Comparison of ENCODE assay signal across 23 mouse cellular contexts in genomic region chr1:180368112-180368511, GRCm38 (mm10). TPM values are rescaled to one million over a fixed set of nuclear protein-coding genes. Genes with fewer than 3 reads are reported as not detected.
A peak's percentile ranks its signal among the peaks of the same experiment; 100 is the strongest.
DNase-seq lines count a peak whose midpoint lies in the region; ATAC-seq and TF ChIP-seq lines count a peak whose summit lies in the region.
"Had no signal": no experiment of that assay in that cellular context is flagged by ENCODE, and none has a peak within 500 bp of the region (broad histone marks: within the 10 kb centered on the region; RNA-seq: fewer than 3 reads in every experiment).

No protein-coding gene starts in this region.

- no peak for TF ChIP-seq CTCF in heart, postnatal 0 days (IDR thresholded peaks at IDR 0.05; ENCODE audit: low read depth)
- no peak for TF ChIP-seq CTCF in cerebellum, adult 2 months (IDR thresholded peaks at IDR 0.05; ENCODE audit: borderline replicate concordance, insufficient read depth, low read depth, low read length)

- TF ChIP-seq POLR2A in cerebellum, adult 2 months (IDR thresholded peaks at IDR 0.05; ENCODE audit: borderline replicate concordance, insufficient read depth, low read length): no peak

- ATAC-seq in forebrain, embryonic 13.5 days: no peak
- ATAC-seq in forebrain, embryonic 16.5 days: no peak
- no peak for ATAC-seq in heart, postnatal 0 days (ENCODE audit: insufficient read depth, low read depth)
- ATAC-seq: intestine, embryonic 15.5 days; midbrain, embryonic 16.5 days had no signal

- H3K4me1 ChIP-seq in forebrain, embryonic 13.5 days: peaks cover 40% of the 10 kb centered on the region
- peaks cover 34% of the 10 kb centered on the region for H3K4me1 ChIP-seq in forebrain, embryonic 16.5 days (replicated peaks; ENCODE audit: control insufficient read depth, insufficient read depth, low read length)
- H3K4me1 ChIP-seq in heart, postnatal 0 days (ENCODE audit: control insufficient read depth, insufficient read depth): peaks cover 57% of the 10 kb centered on the region
- H3K4me1 ChIP-seq in cerebellum, adult 2 months (ENCODE audit: control insufficient read depth, insufficient read depth, low read length): peaks cover 16% of the 10 kb centered on the region; the same call in 1 of the 2 replicates

- no peak overlapping the region for H3K4me3 ChIP-seq in forebrain, embryonic 13.5 days
- H3K4me3 ChIP-seq in forebrain, embryonic 16.5 days (replicated peaks; ENCODE audit: low read length): no peak overlapping the region
- no peak overlapping the region for H3K4me3 ChIP-seq in heart, postnatal 0 days (ENCODE audit: low read depth, low read length)
- H3K4me3 ChIP-seq in cerebellum, adult 2 months (replicated peaks; ENCODE audit: insufficient read depth, low read depth, low read length): no peak overlapping the region
- H3K4me3 ChIP-seq: forebrain, embryonic 12.5 days; heart, embryonic 15.5 days; intestine, embryonic 15.5 days; limb, embryonic 12.5 days; liver, embryonic 13.5 days; neural tube, embryonic 15.5 days had no signal

- no peak for TF ChIP-seq EP300 in heart, postnatal 0 days (IDR thresholded peaks at IDR 0.05; ENCODE audit: low read depth)

- H3K9ac ChIP-seq in forebrain, embryonic 13.5 days: no peak overlapping the region
- no peak overlapping the region for H3K9ac ChIP-seq in forebrain, embryonic 16.5 days (replicated peaks; ENCODE audit: low read depth, low read length)
- no peak overlapping the region for H3K9ac ChIP-seq in heart, postnatal 0 days (replicated peaks; ENCODE audit: low read depth, low read length)
- H3K9ac ChIP-seq: forebrain, embryonic 12.5 days; heart, embryonic 15.5 days; hindbrain, embryonic 14.5 days; intestine, embryonic 15.5 days; limb, embryonic 12.5 days; liver, embryonic 13.5 days; lung, embryonic 14.5 days; neural tube, embryonic 15.5 days had no signal

- no peaks in the 10 kb centered on the region for H3K27me3 ChIP-seq in forebrain, embryonic 13.5 days
- no peaks in the 10 kb centered on the region for H3K27me3 ChIP-seq in forebrain, embryonic 16.5 days (replicated peaks; ENCODE audit: control insufficient read depth, insufficient read depth, low read length)
- no peaks in the 10 kb centered on the region for H3K27me3 ChIP-seq in heart, postnatal 0 days (ENCODE audit: control insufficient read depth, insufficient read depth, low read length)
- no peaks in the 10 kb centered on the region for H3K27me3 ChIP-seq in cerebellum, adult 2 months (ENCODE audit: control insufficient read depth, insufficient read depth, low read length)
- H3K27me3 ChIP-seq: CH12.LX; forebrain, embryonic 12.5 days; heart, embryonic 15.5 days; intestine, embryonic 15.5 days; limb, embryonic 12.5 days; neural tube, embryonic 15.5 days had no signal

- 90% methylated on average over 7 of the region's 7 CpGs for WGBS in forebrain, embryonic 13.5 days
- 78% methylated on average over 7 of the region's 7 CpGs for WGBS in forebrain, embryonic 16.5 days
- WGBS in heart, postnatal 0 days: 69% methylated on average over 7 of the region's 7 CpGs
- 42% methylated on average over 7 of the region's 7 CpGs for WGBS in cerebellum, adult 2 months

- H3K4me2 ChIP-seq in forebrain, embryonic 13.5 days: no peak overlapping the region
- H3K4me2 ChIP-seq in forebrain, embryonic 16.5 days (ENCODE audit: low read length): no peak overlapping the region
- H3K4me2 ChIP-seq in heart, postnatal 0 days (ENCODE audit: low read depth, low read length): no peak overlapping the region
- H3K4me2 ChIP-seq: forebrain, embryonic 12.5 days; heart, embryonic 15.5 days; hindbrain, embryonic 14.5 days; intestine, embryonic 15.5 days; limb, embryonic 12.5 days; liver, embryonic 13.5 days; lung, embryonic 14.5 days; neural tube, embryonic 15.5 days had no signal

- 0 out of 2 replicates have a peak overlapping the region, but pooled peaks have one; percentile 53 for H3K27ac ChIP-seq in forebrain, embryonic 13.5 days
- H3K27ac ChIP-seq in forebrain, embryonic 16.5 days (ENCODE audit: low read length): no peak overlapping the region
- 0 out of 2 replicates have a peak overlapping the region, but pooled peaks have one; percentile 17 for H3K27ac ChIP-seq in heart, postnatal 0 days (ENCODE audit: low read depth)
- H3K27ac ChIP-seq in cerebellum, adult 2 months (ENCODE audit: insufficient read depth, low read length): no peak overlapping the region
- H3K27ac ChIP-seq: forebrain, embryonic 12.5 days; heart, embryonic 15.5 days; hindbrain, embryonic 14.5 days; intestine, embryonic 15.5 days; limb, embryonic 12.5 days; liver, embryonic 13.5 days; neural tube, embryonic 15.5 days had no signal

- H3K36me3 ChIP-seq in forebrain, embryonic 13.5 days (ENCODE audit: poor library complexity, severe bottlenecking): no peaks in the 10 kb centered on the region
- H3K36me3 ChIP-seq in forebrain, embryonic 16.5 days (ENCODE audit: control insufficient read depth, insufficient read depth): no peaks in the 10 kb centered on the region
- H3K36me3 ChIP-seq in heart, postnatal 0 days (replicated peaks; ENCODE audit: control insufficient read depth, insufficient read depth, low read length): no peaks in the 10 kb centered on the region
- H3K36me3 ChIP-seq: forebrain, embryonic 12.5 days; heart, embryonic 15.5 days; intestine, embryonic 15.5 days; limb, embryonic 12.5 days; liver, embryonic 13.5 days; neural tube, embryonic 15.5 days had no signal

- no peaks in the 10 kb centered on the region for H3K9me3 ChIP-seq in forebrain, embryonic 13.5 days (replicated peaks)
- no peaks in the 10 kb centered on the region for H3K9me3 ChIP-seq in forebrain, embryonic 16.5 days (ENCODE audit: control insufficient read depth, low read length)
- H3K9me3 ChIP-seq in heart, postnatal 0 days (replicated peaks; ENCODE audit: control insufficient read depth, low read length): no peaks in the 10 kb centered on the region
- H3K9me3 ChIP-seq: forebrain, embryonic 12.5 days; heart, embryonic 15.5 days; intestine, embryonic 15.5 days; limb, embryonic 12.5 days; liver, embryonic 13.5 days; neural tube, embryonic 15.5 days had no signal

- DNase-seq in heart, postnatal 0 days (ENCODE audit: low spot score): no peak
- DNase-seq in heart, adult 9 months (ENCODE audit: low spot score in 2 of 2): no peak
- DNase-seq in cerebellum, adult 2 months: peak; percentile 39 to 45
- DNase-seq in cerebellum, postnatal 25 days: peak; percentile 45 to 57
- no peak for DNase-seq in kidney, adult 8-10 months
- DNase-seq: embryo, embryonic 11 days; kidney, postnatal 4 days; liver, embryonic 13.5 days; lung, embryonic 14.5 days; lung, postnatal 36 days; right cerebral cortex, postnatal 14 days; spleen, adult 18-20 months; thymus, adult 18-20 months had no signal

RNA-seq across cellular contexts. Expression of gene Itpkb, which starts 37.8 kb away (rescaled TPM):
- 2.3 and 2.5 TPM in 2 replicates for polyA plus RNA-seq in forebrain, embryonic 13.5 days (2015; fragmentation: Nextera tagmentation; extraction: Ambion mirVana)
- polyA plus RNA-seq in forebrain, embryonic 16.5 days (2015; fragmentation: Nextera tagmentation; extraction: Ambion mirVana): 2.0 and 2.4 TPM in 2 replicates
- total RNA-seq in heart, postnatal 0 days (2014; rRNA removed; ENCODE audit: low replicate concordance): 21.7 and 24.9 TPM in 2 replicates
- polyA plus RNA-seq in heart, postnatal 0 days (2015; fragmentation: Nextera tagmentation; extraction: Ambion mirVana): 5.1 and 5.4 TPM in 2 replicates
- 31.8 and 34.1 TPM in 2 replicates for polyA plus RNA-seq in cerebellum, adult 2 months (2012; rRNA removed)

Comparison
In these comparisons a context has a peak if more than half of its experiments do, and no peak if none do; other contexts are left out.
1. H3K27ac ChIP-seq: peak in forebrain, embryonic 13.5 days (single experiment) and heart, postnatal 0 days (single experiment); none in forebrain, embryonic 16.5 days (single experiment) and cerebellum, adult 2 months (single experiment).
2. DNase-seq: peak in cerebellum, adult 2 months (2 of 2) and cerebellum, postnatal 25 days (2 of 2); none in heart, postnatal 0 days (single experiment), heart, adult 9 months (0 of 2) and kidney, adult 8-10 months (0 of 2).